Mouse (Mus musculus): Measurements from ENCODE around the gene Adam8. TPM values are rescaled to one million over a fixed set of nuclear protein-coding genes. Genes with fewer than 3 reads are reported as not detected.

The Adam8 gene
- total RNA-seq (2021): under 1 TPM; 0.30 to 0.86 TPM

GRCm38 (mm10) chr7:139992406-139992805 is at the start of gene Adam8:
Adam8 (minus strand) TSS chr7:139992562.
- intact Hi-C loops (cut with DNase I): no loop called here
- DNase-seq: no peak

GRCm38 (mm10) chr7:140037171-140037555 is 44.8 kb upstream of the Adam8 start:
- no peak for DNase-seq
- intact Hi-C loops (cut with DNase I): no loop called here

DNA sequence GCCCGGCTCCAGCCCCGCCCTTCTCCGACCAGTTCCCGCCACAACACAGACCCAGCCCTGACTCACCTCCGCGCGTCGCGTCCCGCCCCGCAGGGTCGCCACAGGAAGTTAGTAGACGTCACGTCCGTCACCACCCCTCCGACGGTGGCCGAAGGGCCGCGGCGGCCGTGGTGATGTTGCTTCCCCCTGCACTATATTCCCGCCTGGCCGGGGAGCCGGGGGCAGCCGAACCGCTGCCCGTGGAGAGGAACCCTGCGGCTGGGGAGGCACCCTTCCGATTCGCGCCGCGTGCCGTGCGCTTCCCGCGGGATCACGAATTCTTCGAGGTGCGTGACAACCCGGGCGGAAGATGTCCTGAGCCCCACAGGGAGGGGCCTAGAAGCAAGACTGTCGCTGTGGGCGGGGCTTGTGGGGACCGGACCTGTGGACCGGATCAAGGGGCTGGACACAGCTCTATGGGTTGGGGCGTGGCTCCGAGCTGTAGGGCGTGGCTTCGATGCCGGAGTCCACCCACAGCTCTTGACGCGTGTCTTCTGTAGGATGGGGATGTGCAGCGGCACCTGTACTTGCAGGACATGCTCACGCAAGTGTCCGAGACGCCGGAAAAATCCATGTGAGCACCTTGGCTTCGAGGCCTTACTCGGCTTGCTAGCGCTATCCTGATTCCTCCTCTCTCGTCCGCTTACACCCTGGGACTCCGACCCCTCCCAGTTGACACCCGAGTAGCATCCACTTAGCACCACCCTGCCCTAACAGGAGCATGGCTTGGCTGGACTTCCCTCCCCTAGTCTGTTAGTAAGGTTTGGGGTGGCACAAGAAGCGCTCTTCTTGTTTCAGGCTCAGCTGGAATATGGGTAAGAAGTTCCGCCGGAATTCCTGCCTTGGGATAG is 44.2 kb upstream of the Adam8 start, which contains the start of the genes Zfp511 and Tubgcp2:
Gene Zfp511 (plus strand): TSS at position 111 of the 890 bp plus-strand sequence.
Gene Tubgcp2 (minus strand): TSS at position 389 of the 890 bp plus-strand sequence.
- peak; percentile 95 to 96 for DNase-seq
- intact Hi-C loops (cut with DNase I): no loop called here

- DNase-seq: no peak
- intact Hi-C loops (cut with DNase I): no loop called here
Observed at GRCm38 (mm10) chr7:140035456-140035855, 43.1 kb upstream of the Adam8 start.

DNA sequence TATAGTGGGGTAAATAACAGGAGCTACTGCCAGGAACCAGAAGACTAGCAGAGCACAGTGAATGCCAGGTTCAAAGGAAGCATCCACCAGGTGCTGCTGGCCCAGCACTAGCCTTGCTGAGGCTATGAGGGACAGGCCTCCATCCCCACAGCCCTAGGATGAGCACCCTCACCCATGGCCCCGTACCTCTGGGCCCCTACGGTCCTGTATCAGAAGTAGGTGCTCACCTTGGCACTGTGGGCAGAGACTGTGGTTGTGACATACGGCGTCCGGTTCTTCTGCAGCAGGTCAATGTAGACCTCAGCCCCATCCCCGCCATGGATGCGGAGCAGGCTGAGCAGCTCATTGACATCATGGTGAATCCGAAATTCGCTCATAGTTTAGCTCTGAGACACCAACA is 41.0 kb upstream of the Adam8 start:
- intact Hi-C loops (cut with DNase I): no loop called here
- no peak for DNase-seq

DNA sequence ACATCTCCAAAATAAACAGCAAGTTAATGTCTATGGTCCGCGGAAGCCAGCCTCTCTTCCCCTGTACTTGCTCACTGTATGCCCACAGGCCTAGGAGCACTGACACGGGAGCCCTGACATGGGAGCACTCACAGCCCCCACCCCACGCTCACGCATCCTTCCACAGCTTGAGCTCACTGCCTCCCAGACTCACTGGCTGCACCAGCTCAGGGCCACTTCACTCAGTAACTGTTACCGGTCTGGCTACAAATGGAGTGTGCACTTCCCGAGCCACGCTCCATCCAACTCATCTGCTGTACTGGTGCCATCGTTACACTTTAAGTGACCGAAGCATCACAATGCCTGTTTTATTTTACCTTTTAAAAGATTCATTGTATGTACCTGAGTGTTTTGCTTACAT is 40.0 kb upstream of the Adam8 start:
- no peak for DNase-seq
- intact Hi-C loops (cut with DNase I): no loop called here

- DNase-seq: no peak
- intact Hi-C loops (cut with DNase I): no loop called here
Observed at GRCm38 (mm10) chr7:140031771-140032170, 39.4 kb upstream of the Adam8 start.

- no peak for DNase-seq
- intact Hi-C loops (cut with DNase I): no loop called here
Observed at GRCm38 (mm10) chr7:140011336-140011735, 19.0 kb upstream of the Adam8 start.

DNA sequence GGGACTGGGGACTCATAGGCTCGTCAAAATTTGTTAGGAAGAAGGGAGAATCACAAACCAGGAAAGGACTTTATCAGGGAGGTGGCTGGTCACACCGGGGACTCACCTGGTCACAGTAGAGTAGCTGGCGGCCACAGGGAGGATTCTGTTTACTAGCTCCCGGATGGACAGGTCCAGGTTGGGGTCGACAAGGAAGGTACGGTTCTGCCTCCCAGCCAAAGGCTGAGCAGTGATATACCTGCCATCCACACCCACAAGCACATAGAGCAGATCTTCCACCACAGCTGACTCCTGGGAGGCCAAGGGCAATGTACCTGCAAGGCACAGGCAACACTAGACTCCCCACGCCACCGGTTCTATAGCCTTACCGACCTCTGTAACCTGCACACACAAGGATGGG is 15.4 kb upstream of the Adam8 start:
- DNase-seq: no peak
- intact Hi-C loops (cut with DNase I): no loop called here

- intact Hi-C loops (cut with DNase I): no loop called here
- DNase-seq: no peak
Observed at GRCm38 (mm10) chr7:140006861-140007611, 14.7 kb upstream of the Adam8 start.

DNA sequence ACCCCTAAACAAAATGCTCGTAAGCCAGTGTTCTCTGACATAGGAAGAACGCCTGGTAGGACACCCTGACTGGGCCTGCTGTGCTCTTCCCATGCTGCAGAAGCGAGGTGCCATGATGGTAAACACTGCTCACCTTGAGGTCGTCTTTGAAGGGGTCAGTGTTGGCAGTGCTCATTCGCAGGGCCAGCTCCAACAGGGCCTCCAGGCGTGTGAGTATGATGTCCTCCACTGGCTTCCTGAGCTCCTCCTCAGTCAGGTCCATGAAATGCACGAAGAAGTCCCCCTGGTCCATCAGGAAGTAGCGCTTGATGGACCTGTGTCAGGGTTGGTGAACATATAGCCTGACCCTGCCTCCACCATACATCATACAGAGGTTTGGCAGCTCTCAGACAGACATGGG is 12.3 kb upstream of the Adam8 start:
- intact Hi-C loops (cut with DNase I): no loop called here
- no peak for DNase-seq

DNA sequence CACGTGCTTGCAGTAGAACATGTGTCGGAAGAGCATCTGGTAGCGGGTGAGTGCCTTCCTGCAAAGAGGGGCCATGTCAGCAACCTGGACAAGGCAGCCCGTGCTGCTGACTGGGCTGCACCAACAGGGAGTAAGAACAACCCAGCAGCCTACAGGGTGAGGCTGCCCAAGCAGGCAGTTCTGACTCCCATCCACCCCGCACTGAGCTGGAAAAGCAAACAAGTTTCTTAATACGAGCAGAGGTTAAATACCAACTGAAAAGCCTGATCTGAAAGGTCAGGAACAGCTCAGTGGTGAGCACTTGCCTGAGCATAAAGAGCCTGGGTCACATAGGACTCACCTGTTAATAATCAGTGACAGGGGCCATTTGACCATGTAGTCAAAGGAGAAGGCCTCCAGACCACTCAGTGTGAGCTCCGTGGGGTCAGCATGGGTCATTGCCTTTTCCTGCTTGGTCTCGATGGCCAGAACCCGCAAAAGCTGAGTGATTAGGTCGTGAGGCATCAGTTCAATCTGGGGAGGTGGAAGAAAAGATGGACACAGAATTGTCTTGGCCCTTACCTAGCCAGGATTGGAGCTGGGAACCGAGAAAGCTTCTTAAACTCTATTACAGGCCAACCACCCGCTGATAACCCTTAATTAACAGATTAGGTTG is 8.9 kb upstream of the Adam8 start:
- intact Hi-C loops (cut with DNase I): no loop called here
- no peak for DNase-seq

- DNase-seq: no peak
- intact Hi-C loops (cut with DNase I): no loop called here
Observed at GRCm38 (mm10) chr7:139998691-139999350, 6.5 kb upstream of the Adam8 start.

DNA sequence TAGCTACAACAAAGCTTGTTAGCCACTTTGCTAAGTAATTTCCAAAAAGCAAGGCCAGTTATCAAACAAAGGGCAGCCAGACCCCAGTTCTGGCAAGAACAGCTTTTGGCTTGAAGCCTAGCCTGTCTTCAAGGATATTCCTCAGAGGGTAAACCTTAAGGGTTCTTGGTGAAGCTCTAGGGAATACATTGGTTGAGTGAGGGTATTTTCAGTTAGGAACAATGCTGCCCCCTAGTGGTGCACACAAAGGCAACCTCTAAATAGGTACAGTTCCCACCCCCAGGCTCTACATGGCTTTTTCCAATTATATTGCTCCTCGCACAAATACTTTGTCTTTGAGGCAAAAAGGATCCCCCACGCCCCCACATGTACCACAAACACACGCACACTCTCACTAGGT is 2.3 kb upstream of the Adam8 start:
- peak; percentile 57 to 76 for DNase-seq
- intact Hi-C loops (cut with DNase I): loop anchor here (1.0 to 2.0 kb wide), 2 partner anchors 25 to 90 kb away; no protein-coding TSS in a partner anchor

DNA sequence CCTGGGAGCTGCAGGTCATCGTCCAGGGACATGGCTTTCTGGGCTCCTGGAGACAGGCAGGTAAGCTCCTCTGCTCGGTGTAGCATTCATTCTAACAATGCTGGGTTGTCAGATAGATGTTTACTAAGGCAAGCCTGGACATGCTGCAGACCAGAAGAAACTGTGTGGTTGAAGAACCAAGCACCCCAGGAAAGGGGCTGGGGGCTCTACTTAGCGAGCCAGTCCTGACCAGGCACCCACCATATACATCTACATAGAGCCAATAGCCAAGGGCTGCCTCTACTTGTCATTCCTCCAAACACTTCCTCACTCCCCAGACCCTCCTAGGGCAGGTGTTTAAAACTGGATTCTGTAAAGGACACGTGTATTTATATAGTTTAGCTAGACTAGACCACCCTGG is 1.8 kb upstream of the Adam8 start:
- intact Hi-C loops (cut with DNase I): loop anchor here (1.0 to 2.0 kb wide), 2 partner anchors 25 to 89 kb away; no protein-coding TSS in a partner anchor
- DNase-seq: no peak

- DNase-seq: no peak
- intact Hi-C loops (cut with DNase I): no loop called here
Observed at GRCm38 (mm10) chr7:139993532-139993931, 1.2 kb upstream of the Adam8 start.

- intact Hi-C loops (cut with DNase I): no loop called here
- no peak for DNase-seq
Observed at GRCm38 (mm10) chr7:139990864-139991394, 1.4 kb downstream of the Adam8 start.

DNA sequence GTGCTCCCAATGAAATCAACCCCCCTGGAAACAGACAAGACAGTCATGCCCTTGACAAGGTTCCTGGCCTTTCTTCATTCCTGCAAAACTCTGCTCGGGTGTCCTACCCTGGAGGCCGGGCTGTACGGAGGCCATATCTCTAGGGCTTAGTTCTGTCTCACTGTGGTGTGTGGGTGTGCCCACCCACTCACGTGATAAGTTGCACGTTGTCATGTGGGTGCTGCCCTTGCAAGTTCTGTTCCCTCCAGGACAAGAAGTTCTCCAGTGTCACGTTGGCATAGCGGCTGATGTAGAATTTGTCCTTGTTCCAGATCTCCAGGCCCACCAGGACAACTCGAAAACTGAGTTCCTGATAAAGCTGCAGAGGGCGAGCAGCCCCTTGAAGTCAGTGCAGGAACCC is 4.1 kb downstream of the Adam8 start:
- intact Hi-C loops (cut with DNase I): no loop called here
- no peak for DNase-seq

DNA sequence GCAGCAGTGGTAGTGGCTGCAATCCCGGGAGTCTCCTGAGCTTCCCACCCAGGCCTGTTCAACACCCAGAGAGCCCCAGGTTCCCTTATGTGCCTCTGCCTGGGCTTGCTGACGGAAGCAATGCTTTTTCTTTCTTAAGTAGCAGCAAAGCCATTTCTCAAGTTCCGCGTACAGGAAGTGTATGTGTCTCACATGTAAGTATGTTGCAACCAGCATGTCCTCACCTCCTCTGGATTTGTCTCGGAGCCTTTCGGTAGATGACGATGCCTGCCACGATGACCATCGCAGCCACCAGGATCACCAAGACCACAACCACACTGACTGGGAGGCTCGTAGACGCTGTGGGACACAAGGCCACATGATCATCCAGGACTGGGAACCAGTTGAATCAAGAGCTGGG is 7.9 kb downstream of the Adam8 start:
- intact Hi-C loops (cut with DNase I): no loop called here
- no peak for DNase-seq

DNA sequence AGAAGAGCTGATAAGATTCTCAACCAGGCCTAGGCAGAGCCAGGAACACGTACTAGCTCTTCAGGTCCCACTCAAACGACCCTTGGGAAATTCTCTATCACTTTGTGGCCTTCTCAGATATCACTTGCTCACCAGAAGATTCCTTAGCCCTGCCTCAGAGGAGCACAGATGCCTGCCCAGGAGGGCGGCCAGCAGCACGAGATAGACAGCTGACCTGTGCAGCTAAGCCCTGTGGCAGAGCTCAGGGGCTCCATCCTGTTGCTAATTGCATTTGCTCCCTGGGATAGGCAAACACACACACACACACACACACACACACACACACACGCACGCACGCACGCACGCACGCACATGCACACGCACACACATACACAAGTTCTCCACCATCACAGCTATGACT is 10.3 kb downstream of the Adam8 start:
- DNase-seq: no peak
- intact Hi-C loops (cut with DNase I): no loop called here

Data from heart, postnatal 10 days (tissue).